Mouse (Mus musculus) embryonic facial prominence, embryonic 14.5 days (tissue): Measurements from ENCODE around the gene Fam207a. TPM values are rescaled to one million over a fixed set of nuclear protein-coding genes. Genes with fewer than 3 reads are reported as not detected.
A peak's percentile ranks its signal among the peaks of the same experiment; 100 is the strongest.

Experiments
- ATAC-seq: fragments of 200-750 bp; cut with Nextera tagmentation; 2 replicates; pipeline ENCODE4 v1.8.0; 2017; ENCODE audit warnings: low read depth, moderate number of reproducible peaks, moderate TSS enrichment
- DNase-seq: peaks from one replicate; pipeline ENCODE4 v3.0.0-alpha.2; 2015; ENCODE audit warnings: low spot score
- H3K27ac ChIP-seq: fragments of 300-500 bp; sonication (generic); replicated peaks from 2 replicates; pipeline ENCODE4 v1.5.1; 2014; ENCODE audit warnings: low read depth, mild to moderate bottlenecking, low read length, moderate library complexity
- H3K27me3 ChIP-seq: fragments of 300-500 bp; sonication (generic); replicated peaks from 2 replicates; pipeline ENCODE4 v1.6.1; 2014; ENCODE audit warnings: low read length; ENCODE audit not compliant: control insufficient read depth, insufficient read depth
- H3K36me3 ChIP-seq: fragments of 300-500 bp; sonication (generic); 2 replicates; pipeline ENCODE4 v1.6.1; 2014; ENCODE audit warnings: low read length, mixed read lengths; ENCODE audit not compliant: control insufficient read depth, insufficient read depth
- H3K4me1 ChIP-seq: fragments of 300-500 bp; sonication (generic); 2 replicates; pipeline ENCODE4 v1.6.1; 2014; ENCODE audit warnings: antibody characterized with exemption, low read length; ENCODE audit not compliant: control insufficient read depth, insufficient read depth
- H3K4me2 ChIP-seq: fragments of 300-500 bp; sonication (generic); 2 replicates; pipeline ENCODE4 v1.6.1; 2014; ENCODE audit warnings: low read depth, mild to moderate bottlenecking, low read length, moderate library complexity, mixed read lengths
- H3K4me3 ChIP-seq: fragments of 300-500 bp; sonication (generic); 2 replicates; pipeline ENCODE4 v1.5.1; 2014; ENCODE audit warnings: low read depth, mild to moderate bottlenecking, low read length
- H3K9ac ChIP-seq: fragments of 300-500 bp; sonication (generic); 2 replicates; pipeline ENCODE4 v1.6.1; 2014; ENCODE audit warnings: low read depth, mild to moderate bottlenecking, low read length, moderate library complexity, mixed read lengths
- H3K9me3 ChIP-seq: fragments of 300-500 bp; sonication (generic); 2 replicates; pipeline ENCODE4 v1.6.1; 2016; ENCODE audit warnings: low read length; ENCODE audit not compliant: control insufficient read depth
- WGBS: fragments of 180-500 bp; shearing (Covaris S2); extraction: QIAGEN DNeasy Blood & Tissue Kit; methylation state at CpG from one replicate; pipeline ENCODE4 v1.1.7; 2014; 5-methylcytosine and 5-hydroxymethylcytosine counted together
- polyA plus RNA-seq: library from polyadenylated mRNA; unstranded; fragments of >200 nt; fragmentation: Nextera tagmentation; extraction: Ambion mirVana; gene quantifications from 2 replicates; pipeline ENCODE4 v1.2.1, GENCODE M21; 2014

Gene Fam207a
- polyA plus RNA-seq, 1 experiment from 2014 or later, result 34.2 TPM

GRCm38 (mm10) chr10:77522746-77523145 lies 7.2 kb upstream of the Fam207a start:
- Histone ChIP-seq H3K27ac (no peak overlapping the region), H3K4me1 (peaks cover 4% of the 10 kb centered on the region; the same call in 1 of the 2 replicates), H3K4me2 (peak overlapping the region; percentile 55), H3K27me3 (no peaks in the 10 kb centered on the region), H3K36me3 (no peaks in the 10 kb centered on the region), H3K9ac (peak overlapping the region; percentile 14), H3K9me3 (no peaks in the 10 kb centered on the region), H3K4me3 (peak overlapping the region; percentile 14)
- DNase-seq (no peak), ATAC-seq (0 out of 2 replicates have a peak, but pooled peaks have one; percentile 9)
- WGBS, result 55% methylated on average over 12 of the region's 12 CpGs

GRCm38 (mm10) chr10:77522021-77522731 lies 6.6 kb upstream of the Fam207a start:
- H3K4me3 ChIP-seq, result peak overlapping the region; percentile 14
- peak; percentile 53 for ATAC-seq

DNA sequence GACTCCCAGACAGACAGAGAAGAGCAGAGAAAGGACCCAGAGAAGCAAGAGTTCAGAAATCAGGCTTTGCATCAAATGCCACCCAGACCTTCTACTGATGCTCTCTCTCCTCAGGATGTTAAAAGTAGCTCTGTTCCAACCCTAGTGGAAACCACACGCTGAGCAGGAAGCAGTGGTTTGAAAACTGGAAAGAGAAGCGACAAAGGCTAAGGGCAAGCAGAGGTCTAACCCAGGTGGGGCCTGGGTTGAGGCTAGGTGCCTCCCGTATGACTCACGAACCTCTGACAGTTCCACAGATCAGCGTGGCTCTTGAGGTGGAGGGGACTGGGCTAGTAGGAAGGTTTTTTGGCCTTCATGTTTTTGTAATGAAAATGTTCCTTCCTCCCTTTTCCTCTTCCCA lies 4.9 kb upstream of the Fam207a start:
- H3K27ac ChIP-seq, result no peak overlapping the region
- ATAC-seq (no peak), DNase-seq (no peak)
- H3K27me3 ChIP-seq, result no peaks in the 10 kb centered on the region
- WGBS, result 86% methylated on average over 5 of the region's 5 CpGs
- peaks cover 11% of the 10 kb centered on the region for H3K4me1 ChIP-seq
- H3K9me3 ChIP-seq, result no peaks in the 10 kb centered on the region
- no peak overlapping the region for H3K9ac ChIP-seq
- no peak overlapping the region for H3K4me3 ChIP-seq
- H3K36me3 ChIP-seq, result no peaks in the 10 kb centered on the region
- no peak overlapping the region for H3K4me2 ChIP-seq

More at GRCm38 (mm10) chr10:77522021-77522731, 6.6 kb upstream of the Fam207a start:
- peak; percentile 32 for DNase-seq
- 10% methylated on average over 16 of the region's 18 CpGs for WGBS
- H3K4me2 ChIP-seq, result peak overlapping the region; percentile 55
- H3K9me3 ChIP-seq, result no peaks in the 10 kb centered on the region
- H3K36me3 ChIP-seq, result no peaks in the 10 kb centered on the region
- no peaks in the 10 kb centered on the region for H3K27me3 ChIP-seq
- H3K27ac ChIP-seq, result no peak overlapping the region
- peak overlapping the region; percentile 14 for H3K9ac ChIP-seq
- H3K4me1 ChIP-seq, result peaks cover 4% of the 10 kb centered on the region; the same call in 1 of the 2 replicates

- H3K9ac ChIP-seq, result no peak overlapping the region
- H3K36me3 ChIP-seq, result 0 out of 2 replicates have a peak, but pooled peaks cover under 1% of the 10 kb centered on the region
- H3K9me3 ChIP-seq, result no peaks in the 10 kb centered on the region
- no peak overlapping the region for H3K4me3 ChIP-seq
- DNase-seq, result no peak
- H3K27ac ChIP-seq, result no peak overlapping the region
- no peak for ATAC-seq
- peaks cover 17% of the 10 kb centered on the region for H3K4me1 ChIP-seq
- no peak overlapping the region for H3K4me2 ChIP-seq
- WGBS, result 71% methylated on average over 3 of the region's 3 CpGs
- no peaks in the 10 kb centered on the region for H3K27me3 ChIP-seq
Observed at GRCm38 (mm10) chr10:77519191-77519590, 3.6 kb upstream of the Fam207a start.

DNA sequence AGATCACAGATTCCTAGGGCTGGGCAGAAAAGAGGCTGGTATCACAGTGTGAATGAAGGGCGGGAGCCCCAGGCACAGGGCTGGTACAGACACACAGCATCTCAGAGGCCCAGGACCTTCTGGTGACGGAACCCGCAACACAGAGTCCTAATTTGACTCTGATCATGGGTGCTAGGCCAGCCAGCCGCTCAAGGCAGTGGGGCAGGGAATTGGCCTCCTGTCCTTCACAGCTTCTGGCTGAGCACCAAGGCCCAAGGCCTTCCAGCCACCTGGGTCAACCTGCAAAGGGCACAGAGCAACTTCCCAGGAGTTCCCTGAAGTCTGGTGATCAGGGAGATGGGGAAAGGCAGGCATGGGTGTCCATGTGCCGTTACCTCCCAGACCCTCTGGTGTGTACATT lies 2.2 kb upstream of the Fam207a start:
- Histone ChIP-seq H3K9ac (no peak overlapping the region), H3K27ac (no peak overlapping the region), H3K4me3 (no peak overlapping the region), H3K4me2 (no peak overlapping the region), H3K27me3 (no peaks in the 10 kb centered on the region), H3K9me3 (no peaks in the 10 kb centered on the region), H3K36me3 (peaks cover 13% of the 10 kb centered on the region), H3K4me1 (peaks cover 16% of the 10 kb centered on the region)
- no peak for DNase-seq
- ATAC-seq, result no peak
- 79% methylated on average over 5 of the region's 5 CpGs for whole genome bisulfite sequencing

DNA sequence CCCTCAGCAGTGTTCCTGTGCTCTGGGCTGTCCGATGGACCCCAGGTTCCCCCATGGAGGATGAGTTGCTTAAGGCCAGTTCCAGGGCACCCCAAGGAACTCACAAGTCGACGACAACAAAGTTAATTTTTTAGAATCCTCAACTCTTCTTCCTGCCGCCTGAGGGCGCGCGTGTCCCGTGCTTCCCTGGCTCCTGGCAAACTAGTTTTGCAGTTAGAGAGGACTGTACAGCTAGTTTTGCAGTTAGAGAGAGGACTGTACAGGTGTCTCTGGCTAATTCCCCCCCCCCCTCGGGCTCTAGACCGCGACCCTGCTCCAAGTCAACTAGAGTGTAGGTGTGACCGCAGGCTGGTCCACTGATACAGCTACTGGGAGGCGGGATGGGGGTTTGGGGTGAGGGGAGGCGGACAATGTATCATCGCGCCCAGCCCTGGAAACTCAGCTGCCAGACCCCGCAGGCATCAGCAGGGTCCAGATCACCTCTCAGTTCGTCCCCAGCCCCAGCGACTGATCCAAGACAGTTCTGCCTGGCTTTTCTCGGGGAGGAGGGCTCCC lies 1.6 kb upstream of the Fam207a start:
- 23% methylated on average over 20 of the region's 20 CpGs for WGBS
- no peaks in the 10 kb centered on the region for H3K9me3 ChIP-seq
- peaks cover 20% of the 10 kb centered on the region for H3K36me3 ChIP-seq
- H3K27ac ChIP-seq, result peak overlapping the region; percentile 90
- DNase-seq, result peak; percentile 76
- H3K4me3 ChIP-seq, result peak overlapping the region; percentile 92; the same call in 1 of the 2 replicates
- H3K9ac ChIP-seq, result peak overlapping the region; percentile 87
- H3K4me2 ChIP-seq, result peak overlapping the region; percentile 89
- 0 out of 2 replicates have a peak, but pooled peaks have one; percentile 10 for ATAC-seq
- no peaks in the 10 kb centered on the region for H3K27me3 ChIP-seq
- H3K4me1 ChIP-seq, result peaks cover 13% of the 10 kb centered on the region

GRCm38 (mm10) chr10:77516379-77516951 lies 880 bp upstream of the Fam207a start:
- peak overlapping the region; percentile 89 for H3K4me2 ChIP-seq
- H3K9ac ChIP-seq, result peak overlapping the region; percentile 87
- H3K27ac ChIP-seq, result peak overlapping the region; percentile 90
- DNase-seq (no peak), ATAC-seq (no peak)
- H3K4me3 ChIP-seq, result peak overlapping the region; percentile 92
- H3K9me3 ChIP-seq, result no peaks in the 10 kb centered on the region
- H3K27me3 ChIP-seq, result no peaks in the 10 kb centered on the region
- peaks cover 26% of the 10 kb centered on the region for H3K36me3 ChIP-seq
- 32% methylated on average over 14 of the region's 14 CpGs for WGBS
- peaks cover 13% of the 10 kb centered on the region for H3K4me1 ChIP-seq

DNA sequence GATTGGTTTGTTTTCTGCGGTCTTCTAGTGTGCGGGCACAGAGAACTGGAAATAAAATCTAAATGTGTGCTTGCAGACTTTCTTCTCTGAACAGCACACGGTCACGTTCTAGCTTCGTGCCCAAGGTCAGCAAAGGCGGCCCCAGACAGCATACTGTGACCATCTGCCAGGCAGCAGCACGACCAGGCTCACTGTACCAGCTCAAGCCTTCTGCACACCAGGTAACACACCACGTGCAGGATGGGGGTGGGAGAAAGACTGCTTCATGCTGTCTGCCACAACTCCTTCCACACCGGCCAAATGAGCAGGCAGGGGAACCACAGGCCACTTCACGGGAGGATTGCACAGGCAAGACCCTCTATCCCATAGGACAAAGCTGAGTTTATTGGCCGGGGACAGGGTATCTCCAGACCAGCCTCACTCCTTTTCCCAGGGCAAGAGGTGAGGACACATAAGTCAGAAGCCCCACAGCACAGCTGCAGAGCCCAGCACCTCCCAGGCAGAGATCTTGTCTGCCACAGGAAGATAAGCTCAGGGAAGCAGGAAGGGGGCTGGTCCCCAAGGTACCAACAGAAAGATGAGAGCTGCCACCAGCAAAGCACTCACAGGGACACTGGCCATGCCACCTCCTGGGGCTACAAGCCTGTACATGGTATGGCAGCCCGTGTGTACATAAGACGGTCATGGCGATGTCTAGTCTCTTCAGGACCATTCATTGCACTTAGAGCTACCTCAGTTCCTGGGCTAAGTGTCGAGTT lies 5.2 kb downstream of the Fam207a start:
- peaks cover 7% of the 10 kb centered on the region for H3K4me1 ChIP-seq
- no peak overlapping the region for H3K27ac ChIP-seq
- H3K9me3 ChIP-seq, result no peaks in the 10 kb centered on the region
- no peak for DNase-seq
- peaks cover 63% of the 10 kb centered on the region for H3K36me3 ChIP-seq
- 73% methylated on average over 15 of the region's 15 CpGs for WGBS
- ATAC-seq, result no peak
- H3K4me3 ChIP-seq, result no peak overlapping the region
- no peaks in the 10 kb centered on the region for H3K27me3 ChIP-seq
- H3K9ac ChIP-seq, result no peak overlapping the region
- no peak overlapping the region for H3K4me2 ChIP-seq
